Mouse (Mus musculus): Measurements from ENCODE around the gene Carm1. TPM values are rescaled to one million over a fixed set of nuclear protein-coding genes. Genes with fewer than 3 reads are reported as not detected.

Carm1 gene
- polyA plus RNA-seq, 1 experiment, result 48.1 TPM

DNA sequence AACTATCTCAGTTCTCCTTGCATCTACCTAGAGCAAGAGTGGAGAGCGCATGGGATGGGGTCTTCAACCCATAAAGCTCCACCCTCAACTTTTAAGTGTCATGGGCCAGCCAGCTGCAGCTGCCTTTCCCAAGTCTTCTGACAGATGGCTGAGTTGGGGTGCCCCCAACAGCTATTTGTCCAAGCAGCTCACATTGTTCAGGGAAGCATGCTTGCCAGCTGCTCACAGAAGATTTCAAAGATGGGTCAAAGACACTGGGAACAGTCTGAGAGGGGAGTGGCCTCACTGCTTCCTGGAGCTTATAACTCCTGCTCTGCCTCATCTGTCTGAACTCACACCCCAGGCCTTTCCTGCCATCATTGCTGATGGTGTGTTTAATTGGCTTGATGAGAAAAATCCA, 29.6 kb downstream of the Carm1 start:
- no peaks in the 10 kb centered on the region for H3K27me3 ChIP-seq (ENCODE audit: control insufficient read depth, insufficient read depth, insufficient read length)
- H3K4me2 ChIP-seq (ENCODE audit: low read depth), result no peak overlapping the region
- no peak overlapping the region for H3ac ChIP-seq (ENCODE audit: control insufficient read depth, insufficient read length)
- TF ChIP-seq SRF (IDR thresholded peaks at IDR 0.05; ENCODE audit: control insufficient read depth, insufficient read length, low read depth), result no peak
- no peaks in the 10 kb centered on the region for H3K79me2 ChIP-seq (ENCODE audit: control insufficient read depth, insufficient read depth)
- H3K36me3 ChIP-seq (ENCODE audit: control insufficient read depth, insufficient read depth), result peaks cover 18% of the 10 kb centered on the region
- no peak overlapping the region for H3K4me3 ChIP-seq

GRCm38 (mm10) chr9:21578226-21578625, 31.5 kb downstream of the Carm1 start:
- H3K27me3 ChIP-seq (ENCODE audit: control insufficient read depth, insufficient read depth, insufficient read length), result no peaks in the 10 kb centered on the region

DNA sequence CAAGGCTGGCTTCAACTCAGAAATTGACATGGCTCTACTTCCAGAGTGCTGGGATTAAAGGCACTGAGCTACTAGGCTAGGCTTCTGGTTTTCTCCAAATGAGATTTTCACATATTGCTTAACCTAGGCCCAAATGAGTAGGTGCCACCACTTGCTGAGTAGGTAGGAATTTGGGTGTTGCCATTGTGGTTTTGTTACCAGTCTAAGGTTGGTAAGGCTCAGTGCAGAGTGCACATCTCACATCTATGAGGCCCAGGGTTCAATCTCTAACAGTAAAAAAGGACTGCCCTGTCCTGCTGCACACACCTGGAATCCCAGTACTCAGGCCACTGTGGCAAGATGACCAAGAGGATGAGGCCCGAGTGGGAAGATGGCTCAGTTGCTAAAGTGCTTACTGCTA, 38.7 kb downstream of the Carm1 start:
- Histone ChIP-seq H3ac (ENCODE audit: control insufficient read depth, insufficient read length) (no peak overlapping the region), H3K36me3 (ENCODE audit: control insufficient read depth, insufficient read depth) (peaks cover 40% of the 10 kb centered on the region), H3K4me2 (ENCODE audit: low read depth) (no peak overlapping the region), H3K4me3 (no peak overlapping the region), H3K79me2 (ENCODE audit: control insufficient read depth, insufficient read depth) (no peaks in the 10 kb centered on the region), H3K27me3 (ENCODE audit: control insufficient read depth, insufficient read depth, insufficient read length) (no peaks in the 10 kb centered on the region)
- no peak for TF ChIP-seq POLR2AphosphoS2 (IDR thresholded peaks at IDR 0.05; ENCODE audit: insufficient read length, low read depth)
- TF ChIP-seq MYOD1 (IDR thresholded peaks at IDR 0.05; ENCODE audit: control insufficient read depth in 1 of 3, insufficient read length in 2 of 3, low read depth in 2 of 3), result no peak
- no peak for TF ChIP-seq POLR2A (IDR thresholded peaks at IDR 0.05; ENCODE audit: insufficient read length, low read depth)
- TF ChIP-seq CEBPB (IDR thresholded peaks at IDR 0.05; ENCODE audit: insufficient read depth, poor library complexity, severe bottlenecking), result no peak
- no peak for TF ChIP-seq SRF (IDR thresholded peaks at IDR 0.05; ENCODE audit: control insufficient read depth, insufficient read length, low read depth)
- TF ChIP-seq TCF3 (IDR thresholded peaks at IDR 0.05; ENCODE audit: insufficient read length, low read depth), result no peak
- TF ChIP-seq E2F4 (IDR thresholded peaks at IDR 0.05; ENCODE audit: insufficient read depth), result no peak
- no peak for TF ChIP-seq MYOG (IDR thresholded peaks at IDR 0.05; ENCODE audit: control insufficient read depth in 1 of 3, insufficient read depth in 1 of 3, insufficient read length in 2 of 3, low read depth in 2 of 3)
- TF ChIP-seq REST (IDR thresholded peaks at IDR 0.05; ENCODE audit: insufficient read depth, insufficient read length), result no peak
- no peak for TF ChIP-seq TCF12 (IDR thresholded peaks at IDR 0.05; ENCODE audit: insufficient read depth, poor library complexity, severe bottlenecking)
- no peak for TF ChIP-seq USF1 (IDR thresholded peaks at IDR 0.05; ENCODE audit: low read depth)
- TF ChIP-seq MAX (IDR thresholded peaks at IDR 0.05; ENCODE audit: low read depth), result no peak

More at GRCm38 (mm10) chr9:21578226-21578625, 31.5 kb downstream of the Carm1 start:
- TF ChIP-seq MYOD1 (IDR thresholded peaks at IDR 0.05; ENCODE audit: control insufficient read depth in 1 of 3, insufficient read length in 2 of 3, low read depth in 2 of 3), result no peak
- no peak for TF ChIP-seq POLR2A (IDR thresholded peaks at IDR 0.05; ENCODE audit: insufficient read length, low read depth)
- TF ChIP-seq REST (IDR thresholded peaks at IDR 0.05; ENCODE audit: insufficient read depth, insufficient read length), result no peak
- no peak for TF ChIP-seq CEBPB (IDR thresholded peaks at IDR 0.05; ENCODE audit: insufficient read depth, poor library complexity, severe bottlenecking)
- TF ChIP-seq POLR2AphosphoS2 (IDR thresholded peaks at IDR 0.05; ENCODE audit: insufficient read length, low read depth), result no peak
- no peak for TF ChIP-seq TCF12 (IDR thresholded peaks at IDR 0.05; ENCODE audit: insufficient read depth, poor library complexity, severe bottlenecking)
- no peak overlapping the region for H3ac ChIP-seq (ENCODE audit: control insufficient read depth, insufficient read length)
- H3K4me3 ChIP-seq, result no peak overlapping the region
- peaks cover 19% of the 10 kb centered on the region for H3K36me3 ChIP-seq (ENCODE audit: control insufficient read depth, insufficient read depth)
- H3K79me2 ChIP-seq (ENCODE audit: control insufficient read depth, insufficient read depth), result no peaks in the 10 kb centered on the region
- no peak overlapping the region for H3K4me2 ChIP-seq (ENCODE audit: low read depth)

DNA sequence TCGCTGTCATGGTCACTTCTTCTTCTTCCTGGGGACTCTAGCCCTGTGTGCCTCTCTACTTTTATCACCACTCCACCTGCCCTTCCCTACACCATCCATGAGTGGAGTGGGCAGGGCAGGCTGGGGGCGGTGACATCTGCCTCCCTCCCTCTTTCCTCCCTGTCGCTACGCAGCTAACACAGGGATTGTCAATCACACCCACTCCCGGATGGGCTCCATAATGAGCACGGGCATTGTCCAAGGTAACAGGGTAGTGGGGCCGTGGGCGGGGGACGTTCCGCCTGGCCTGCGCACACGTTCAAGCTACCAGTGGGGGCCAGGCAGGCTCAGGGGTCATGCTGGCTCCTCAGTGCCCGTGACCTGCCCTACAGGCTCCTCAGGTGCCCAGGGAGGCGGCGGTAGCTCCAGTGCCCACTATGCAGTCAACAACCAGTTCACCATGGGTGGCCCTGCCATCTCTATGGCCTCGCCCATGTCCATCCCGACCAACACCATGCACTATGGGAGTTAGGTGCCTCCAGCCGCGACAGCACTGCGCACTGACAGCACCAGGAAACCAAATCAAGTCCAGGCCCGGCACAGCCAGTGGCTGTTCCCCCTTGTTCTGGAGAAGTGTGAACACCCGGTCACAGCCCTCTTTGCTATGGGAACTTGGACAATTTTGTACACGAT, 41.1 kb downstream of the Carm1 start:
- H3ac ChIP-seq (ENCODE audit: control insufficient read depth, insufficient read length), result no peak overlapping the region
- no peaks in the 10 kb centered on the region for H3K79me2 ChIP-seq (ENCODE audit: control insufficient read depth, insufficient read depth)
- H3K36me3 ChIP-seq (ENCODE audit: control insufficient read depth, insufficient read depth), result peaks cover 36% of the 10 kb centered on the region
- no peaks in the 10 kb centered on the region for H3K27me3 ChIP-seq (ENCODE audit: control insufficient read depth, insufficient read depth, insufficient read length)
- no peak overlapping the region for H3K4me3 ChIP-seq
- no peak overlapping the region for H3K4me2 ChIP-seq (ENCODE audit: low read depth)
- TF ChIP-seq SRF (IDR thresholded peaks at IDR 0.05; ENCODE audit: control insufficient read depth, insufficient read length, low read depth) (no peak), E2F4 (IDR thresholded peaks at IDR 0.05; ENCODE audit: insufficient read depth) (no peak), POLR2AphosphoS2 (IDR thresholded peaks at IDR 0.05; ENCODE audit: insufficient read length, low read depth) (peak; percentile 32), POLR2A (IDR thresholded peaks at IDR 0.05; ENCODE audit: insufficient read length, low read depth) (peak; percentile 11), TCF3 (IDR thresholded peaks at IDR 0.05; ENCODE audit: insufficient read length, low read depth) (no peak), TCF12 (IDR thresholded peaks at IDR 0.05; ENCODE audit: insufficient read depth, poor library complexity, severe bottlenecking) (no peak), MAX (IDR thresholded peaks at IDR 0.05; ENCODE audit: low read depth) (no peak), USF1 (IDR thresholded peaks at IDR 0.05; ENCODE audit: low read depth) (no peak), REST (IDR thresholded peaks at IDR 0.05; ENCODE audit: insufficient read depth, insufficient read length) (no peak), MYOG (IDR thresholded peaks at IDR 0.05; ENCODE audit: control insufficient read depth in 1 of 3, insufficient read depth in 1 of 3, insufficient read length in 2 of 3, low read depth in 2 of 3) (no peak), MYOD1 (IDR thresholded peaks at IDR 0.05; ENCODE audit: control insufficient read depth in 1 of 3, insufficient read length in 2 of 3, low read depth in 2 of 3) (no peak), CEBPB (IDR thresholded peaks at IDR 0.05; ENCODE audit: insufficient read depth, poor library complexity, severe bottlenecking) (no peak)

DNA sequence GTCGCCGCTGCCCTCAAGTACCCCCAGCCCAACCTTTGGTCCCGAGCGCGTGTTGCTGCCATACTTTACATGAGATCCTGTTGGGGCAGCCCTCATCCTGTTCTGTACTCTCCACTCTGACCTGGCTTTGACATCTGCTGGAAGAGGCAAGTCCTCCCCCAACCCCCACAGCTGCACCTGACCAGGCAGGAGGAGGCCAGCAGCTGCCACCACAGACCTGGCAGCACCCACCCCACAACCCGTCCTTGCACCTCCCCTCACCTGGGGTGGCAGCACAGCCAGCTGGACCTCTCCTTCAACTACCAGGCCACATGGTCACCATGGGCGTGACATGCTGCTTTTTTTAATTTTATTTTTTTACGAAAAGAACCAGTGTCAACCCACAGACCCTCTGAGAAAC, 41.7 kb downstream of the Carm1 start:
- no peak overlapping the region for H3K4me3 ChIP-seq
- H3ac ChIP-seq (ENCODE audit: control insufficient read depth, insufficient read length), result no peak overlapping the region
- H3K79me2 ChIP-seq (ENCODE audit: control insufficient read depth, insufficient read depth), result peaks cover under 1% of the 10 kb centered on the region
- no peak overlapping the region for H3K4me2 ChIP-seq (ENCODE audit: low read depth)
- H3K36me3 ChIP-seq (ENCODE audit: control insufficient read depth, insufficient read depth), result peaks cover 31% of the 10 kb centered on the region
- H3K27me3 ChIP-seq (ENCODE audit: control insufficient read depth, insufficient read depth, insufficient read length), result no peaks in the 10 kb centered on the region
- peak; percentile 67 for TF ChIP-seq POLR2AphosphoS2 (IDR thresholded peaks at IDR 0.05; ENCODE audit: insufficient read length, low read depth)
- TF ChIP-seq E2F4 (IDR thresholded peaks at IDR 0.05; ENCODE audit: insufficient read depth), result no peak
- no peak for TF ChIP-seq MYOD1 (IDR thresholded peaks at IDR 0.05; ENCODE audit: control insufficient read depth in 1 of 3, insufficient read length in 2 of 3, low read depth in 2 of 3)
- peak in 1 of 3 experiments; percentile 13 for TF ChIP-seq MYOG (IDR thresholded peaks at IDR 0.05; ENCODE audit: control insufficient read depth in 1 of 3, insufficient read depth in 1 of 3, insufficient read length in 2 of 3, low read depth in 2 of 3)
- TF ChIP-seq POLR2A (IDR thresholded peaks at IDR 0.05; ENCODE audit: insufficient read length, low read depth), result no peak
- no peak for TF ChIP-seq REST (IDR thresholded peaks at IDR 0.05; ENCODE audit: insufficient read depth, insufficient read length)
